Mouse (Mus musculus) bone marrow macrophage, adult 2 months (primary cell): ENCODE data around the gene Rab21.

Experiments used
- CTCF ChIP-seq: IDR thresholded peaks from 2 replicates; pipeline ENCODE4 v1.5.1; 2012; ENCODE audit warnings: low read depth, mild to moderate bottlenecking, low read length, moderate library complexity
- POLR2A ChIP-seq: IDR thresholded peaks from 2 replicates; pipeline ENCODE4 v1.6.1; 2012; ENCODE audit warnings: mild to moderate bottlenecking, low read depth, low read length, borderline replicate concordance

GRCm38 (mm10) chr10:115253521-115253920 is 61.9 kb downstream of the Rab21 start:
- TF ChIP-seq CTCF (no peak), POLR2A (no peak)
